Mouse (Mus musculus) lung, embryonic 14.5 days (tissue): ENCODE data around the gene Skp1a. TPM values are rescaled to one million over a fixed set of nuclear protein-coding genes. Genes with fewer than 3 reads are reported as not detected.

Source experiments
- ATAC-seq: fragments of 200-750 bp; cut with Nextera tagmentation; 2 replicates; pipeline ENCODE4 v1.8.0; 2017; ENCODE audit warnings: mild to moderate bottlenecking, moderate TSS enrichment, moderate library complexity; ENCODE audit not compliant: insufficient read depth
- DNase-seq: peaks from one replicate; pipeline ENCODE4 v3.0.0-alpha.2; 2015
- H3K27ac ChIP-seq: fragments of 300-500 bp; sonication (generic); 2 replicates; pipeline ENCODE4 v1.5.1; 2014; ENCODE audit warnings: low read depth, mild to moderate bottlenecking, moderate library complexity
- H3K27me3 ChIP-seq: fragments of 300-500 bp; sonication (generic); 2 replicates; pipeline ENCODE4 v1.6.1; 2014; ENCODE audit warnings: low read length, control low read depth; ENCODE audit not compliant: insufficient read depth
- H3K36me3 ChIP-seq: fragments of 300-500 bp; sonication (generic); 2 replicates; pipeline ENCODE4 v1.6.1; 2014; ENCODE audit warnings: control low read depth; ENCODE audit not compliant: insufficient read depth
- H3K4me1 ChIP-seq: fragments of 300-500 bp; sonication (generic); 2 replicates; pipeline ENCODE4 v1.6.1; 2014; ENCODE audit warnings: antibody characterized with exemption, control low read depth; ENCODE audit not compliant: insufficient read depth
- H3K4me2 ChIP-seq: fragments of 300-500 bp; sonication (generic); 2 replicates; pipeline ENCODE4 v1.6.1; 2014; ENCODE audit warnings: mild to moderate bottlenecking
- H3K4me3 ChIP-seq: fragments of 300-500 bp; sonication (generic); 2 replicates; pipeline ENCODE4 v1.5.1; 2014; ENCODE audit warnings: low read depth, low read length
- H3K9ac ChIP-seq: fragments of 300-500 bp; sonication (generic); 2 replicates; pipeline ENCODE4 v1.6.1; 2014
- H3K9me3 ChIP-seq: fragments of 300-500 bp; sonication (generic); 2 replicates; pipeline ENCODE4 v1.6.1; 2016; ENCODE audit warnings: low read depth, low read length, control low read depth
- CTCF ChIP-seq: IDR thresholded peaks from 2 replicates; pipeline ENCODE4 v1.5.1; 2016; ENCODE audit warnings: antibody characterized with exemption, low read depth
- WGBS: fragments of 180-500 bp; shearing (Covaris S2); extraction: QIAGEN DNeasy Blood & Tissue Kit; methylation state at CpG from one replicate; pipeline ENCODE4 v1.1.7; 2014; 5-methylcytosine and 5-hydroxymethylcytosine counted together
- polyA plus RNA-seq: library from polyadenylated mRNA; unstranded; fragments of >200 nt; fragmentation: Nextera tagmentation; extraction: Ambion mirVana; gene quantifications from 2 replicates; pipeline ENCODE4 v1.2.1, GENCODE M21; 2014

Gene Skp1a
- polyA plus RNA-seq, 1 experiment from 2014 or later: 781 TPM

DNA sequence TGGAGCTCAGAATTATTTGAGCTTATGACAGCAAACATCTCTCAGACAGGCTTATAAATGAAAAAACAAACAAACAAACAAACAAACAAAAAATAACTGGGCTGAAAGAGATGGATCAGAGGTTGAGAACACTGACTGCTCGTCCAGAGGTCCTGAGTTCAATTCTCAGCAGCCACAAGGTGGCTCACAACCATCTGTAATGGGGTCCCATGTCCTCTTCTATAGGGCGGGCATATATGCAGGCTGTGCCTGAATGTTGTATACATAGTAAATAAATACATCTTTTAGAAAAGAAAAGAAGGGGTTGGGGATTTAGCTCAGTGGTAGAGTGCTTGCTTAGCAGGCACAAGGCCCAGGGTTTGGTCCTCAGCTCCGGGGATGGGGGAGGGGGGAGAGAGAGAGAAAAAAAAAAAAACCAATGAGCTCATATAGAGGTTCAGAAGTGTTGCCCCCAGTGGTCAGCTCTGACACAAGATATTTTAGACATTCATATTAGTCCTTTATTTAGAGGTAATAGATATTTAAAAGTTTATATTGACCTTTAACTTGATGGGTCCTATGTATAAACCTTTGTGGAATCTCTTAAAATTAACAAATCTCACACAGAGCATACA, 5.7 kb upstream of the Skp1a start:
- TF ChIP-seq CTCF: no peak
- no peaks in the 10 kb centered on the region for H3K9me3 ChIP-seq
- DNase-seq: no peak

DNA sequence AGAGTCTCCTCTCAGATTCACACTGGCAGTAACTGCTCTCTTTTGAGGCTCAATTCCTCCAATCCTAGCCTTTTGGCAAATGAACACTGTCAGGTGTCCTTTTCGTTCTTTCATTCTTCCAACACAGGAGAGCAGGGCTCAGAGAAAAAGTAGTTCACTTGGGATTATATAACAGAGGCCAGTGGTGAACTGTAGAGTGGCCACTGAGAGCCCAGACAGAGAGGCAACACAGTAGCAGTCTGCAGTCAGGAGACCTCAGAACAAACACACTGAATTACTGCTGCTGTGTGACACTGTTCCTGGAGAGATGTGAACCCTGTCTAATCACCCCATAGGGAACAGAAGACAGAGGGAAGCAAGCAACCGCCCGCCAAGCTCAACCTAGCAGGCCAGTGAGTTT, 4.7 kb upstream of the Skp1a start:
- DNase-seq: no peak
- no peaks in the 10 kb centered on the region for H3K4me1 ChIP-seq

More for the DNA sequence above, 5.7 kb upstream of the Skp1a start:
- Histone ChIP-seq H3K27me3 (no peaks in the 10 kb centered on the region), H3K27ac (no peak overlapping the region), H3K9ac (no peak overlapping the region), H3K4me3 (no peak overlapping the region), H3K36me3 (no peaks in the 10 kb centered on the region), H3K4me2 (no peak overlapping the region), H3K4me1 (no peaks in the 10 kb centered on the region)
- 39% methylated on average over 3 of the region's 3 CpGs for WGBS
- ATAC-seq: no peak

DNA sequence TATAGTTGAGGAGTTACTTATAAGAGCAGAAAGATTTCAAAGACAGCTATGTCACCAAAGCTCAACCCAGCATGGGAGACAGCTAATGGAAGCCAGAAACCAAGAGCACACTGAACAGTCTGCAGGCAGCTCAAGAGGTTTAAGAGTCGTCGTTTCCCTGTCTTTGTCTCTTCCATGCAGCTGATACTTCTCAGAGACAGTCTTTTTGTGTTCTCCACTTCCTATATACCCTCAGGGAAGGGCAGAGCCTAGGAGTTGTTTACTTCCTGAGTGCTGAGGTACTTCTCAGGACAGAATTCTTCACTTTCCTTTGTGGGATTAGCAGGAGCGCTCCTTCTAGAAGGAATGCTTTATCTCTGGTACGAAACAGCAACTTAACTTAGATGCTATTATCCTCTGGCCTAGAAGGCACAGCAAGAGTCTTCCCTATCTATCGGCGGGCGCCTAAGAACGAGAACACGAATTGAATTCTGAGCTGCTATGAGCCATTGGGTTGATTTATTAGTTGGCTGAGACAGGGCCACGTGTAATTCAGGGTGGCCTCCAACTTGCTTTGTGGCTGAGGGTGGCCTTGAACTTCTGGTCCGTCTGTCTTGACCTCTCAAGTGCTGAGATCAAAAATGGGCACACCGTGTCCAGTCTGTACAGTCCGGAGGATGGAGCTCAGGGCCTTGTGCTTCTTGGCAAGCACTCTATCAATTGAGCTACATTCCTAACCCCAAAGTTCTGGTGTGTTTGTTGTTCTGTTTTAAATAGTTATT, 4.1 kb upstream of the Skp1a start:
- H3K27ac ChIP-seq: no peak overlapping the region
- WGBS: 70% methylated on average over 13 of the region's 13 CpGs
- H3K27me3 ChIP-seq: no peaks in the 10 kb centered on the region
- no peaks in the 10 kb centered on the region for H3K4me1 ChIP-seq
- no peak overlapping the region for H3K4me2 ChIP-seq
- DNase-seq: no peak
- no peak overlapping the region for H3K9ac ChIP-seq
- no peak for ATAC-seq
- no peaks in the 10 kb centered on the region for H3K9me3 ChIP-seq
- no peak overlapping the region for H3K4me3 ChIP-seq
- no peaks in the 10 kb centered on the region for H3K36me3 ChIP-seq
- TF ChIP-seq CTCF: no peak

More for the DNA sequence above, 4.7 kb upstream of the Skp1a start:
- no peak overlapping the region for H3K4me2 ChIP-seq
- 64% methylated on average over 3 of the region's 3 CpGs for WGBS
- no peak overlapping the region for H3K27ac ChIP-seq
- no peak for ATAC-seq
- no peaks in the 10 kb centered on the region for H3K27me3 ChIP-seq
- no peak for TF ChIP-seq CTCF
- H3K9me3 ChIP-seq: no peaks in the 10 kb centered on the region
- no peak overlapping the region for H3K9ac ChIP-seq
- H3K4me3 ChIP-seq: no peak overlapping the region
- no peaks in the 10 kb centered on the region for H3K36me3 ChIP-seq

DNA sequence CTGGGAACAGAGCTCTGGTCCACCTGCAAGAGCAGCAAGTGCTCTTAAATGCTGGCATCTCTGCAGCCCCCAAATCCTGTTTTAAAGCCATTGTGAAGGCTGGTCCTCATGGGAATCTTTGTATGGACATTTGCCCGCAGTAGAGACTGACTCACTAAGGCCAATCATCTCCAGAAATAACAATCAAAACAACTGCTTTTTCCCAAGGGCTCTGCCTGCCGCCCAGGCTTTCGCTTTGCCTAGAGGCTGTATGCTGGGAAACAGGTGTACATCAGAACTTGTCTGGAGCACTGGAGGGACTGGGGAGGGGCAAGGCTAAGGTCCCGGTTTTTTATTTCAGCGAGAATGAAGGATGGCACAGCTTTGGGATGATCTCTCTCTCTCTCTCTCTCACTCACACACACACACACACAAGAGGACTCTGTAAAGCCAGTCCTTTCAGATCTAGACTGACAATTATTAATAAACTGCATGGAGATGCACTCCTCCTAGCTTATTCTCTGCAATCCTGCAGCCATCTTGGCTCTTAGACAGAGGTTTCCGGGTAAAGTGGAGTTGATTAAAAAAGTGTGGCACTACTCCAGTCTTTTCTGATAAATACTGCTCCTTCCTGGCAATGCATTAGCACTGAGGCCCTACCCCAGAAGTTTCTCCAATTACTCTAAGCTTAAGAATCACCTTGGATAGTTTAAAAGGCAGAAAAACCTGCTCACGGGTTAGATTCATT, 2.9 kb upstream of the Skp1a start:
- TF ChIP-seq CTCF: no peak
- no peaks in the 10 kb centered on the region for H3K27me3 ChIP-seq
- H3K27ac ChIP-seq: no peak overlapping the region
- H3K9ac ChIP-seq: no peak overlapping the region
- H3K9me3 ChIP-seq: no peaks in the 10 kb centered on the region
- ATAC-seq (no peak), DNase-seq (no peak)
- WGBS: 74% methylated on average over 7 of the region's 7 CpGs
- H3K4me2 ChIP-seq: no peak overlapping the region
- no peaks in the 10 kb centered on the region for H3K36me3 ChIP-seq
- H3K4me3 ChIP-seq: no peak overlapping the region
- peaks cover 3% of the 10 kb centered on the region; the same call in 1 of the 2 replicates for H3K4me1 ChIP-seq

DNA sequence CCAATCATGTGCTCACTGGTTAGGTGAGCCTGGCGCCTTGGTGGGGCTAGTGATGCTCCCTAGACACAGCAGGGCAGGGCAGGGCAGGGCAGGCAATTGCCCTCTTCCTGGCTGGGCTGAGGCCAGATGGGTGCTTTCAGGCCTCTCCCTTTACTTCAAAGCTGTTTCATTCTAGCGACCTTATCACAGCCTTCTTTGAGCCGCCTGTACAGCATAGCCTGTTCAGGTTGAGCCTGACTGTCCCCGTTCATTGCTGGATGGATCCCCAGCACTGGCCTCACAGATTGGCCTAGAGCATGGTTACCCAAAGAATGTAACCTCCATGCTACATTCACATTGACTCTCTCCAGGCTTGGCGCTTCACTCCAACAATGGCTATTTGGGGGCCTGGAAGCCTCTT, 1.1 kb upstream of the Skp1a start:
- Histone ChIP-seq H3K4me1 (peaks cover 3% of the 10 kb centered on the region), H3K9ac (peak overlapping the region; percentile 99; the same call in 1 of the 2 replicates), H3K4me2 (peak overlapping the region; percentile 94), H3K36me3 (no peaks in the 10 kb centered on the region), H3K4me3 (peak overlapping the region; percentile 99; the same call in 1 of the 2 replicates), H3K27me3 (no peaks in the 10 kb centered on the region), H3K27ac (no peak overlapping the region), H3K9me3 (no peaks in the 10 kb centered on the region)
- no peak for TF ChIP-seq CTCF
- DNase-seq (no peak), ATAC-seq (no peak; the same call in 1 of the 2 replicates)
- WGBS: 60% methylated on average over 5 of the region's 5 CpGs

DNA sequence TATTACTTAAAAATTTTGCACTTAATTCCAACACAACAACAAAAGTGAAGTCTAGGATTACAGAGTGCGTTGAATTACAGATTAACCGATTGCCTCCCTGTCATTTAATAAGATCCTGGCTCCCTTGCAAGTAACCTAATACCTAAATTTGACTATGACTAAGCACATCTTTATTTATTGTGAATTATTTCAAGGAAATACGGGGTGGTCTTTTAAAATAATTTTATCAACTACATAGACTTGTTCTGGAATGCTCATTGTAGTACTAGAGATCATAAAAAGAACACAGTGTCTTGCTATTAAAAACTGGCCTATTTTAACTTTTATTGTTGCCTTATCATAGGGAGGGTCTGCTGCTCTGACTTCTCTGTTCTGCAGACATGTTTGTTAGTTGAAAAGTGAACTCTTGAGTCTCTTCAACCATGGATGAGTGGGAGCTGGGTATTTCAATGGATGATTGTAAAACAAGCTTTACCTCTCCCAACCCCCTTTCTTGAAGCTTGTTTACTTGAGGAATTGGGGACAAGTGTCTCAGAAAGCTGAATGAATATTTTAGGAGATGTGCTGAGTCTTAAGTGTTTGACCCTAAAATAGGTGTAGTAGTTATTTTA, 1.4 kb downstream of the Skp1a start:
- H3K4me2 ChIP-seq: peak overlapping the region; percentile 94
- peak overlapping the region; percentile 99 for H3K9ac ChIP-seq
- H3K36me3 ChIP-seq: peaks cover 23% of the 10 kb centered on the region
- no peaks in the 10 kb centered on the region for H3K27me3 ChIP-seq
- H3K4me3 ChIP-seq: peak overlapping the region; percentile 99
- no peaks in the 10 kb centered on the region for H3K9me3 ChIP-seq
- H3K4me1 ChIP-seq: peaks cover 3% of the 10 kb centered on the region
- 21% methylated on average over 3 of the region's 3 CpGs for WGBS
- TF ChIP-seq CTCF: no peak
- H3K27ac ChIP-seq: no peak overlapping the region
- ATAC-seq (no peak), DNase-seq (no peak)
